Mouse (Mus musculus): ENCODE results near the gene Hsd11b1.

Hsd11b1 gene

DNA sequence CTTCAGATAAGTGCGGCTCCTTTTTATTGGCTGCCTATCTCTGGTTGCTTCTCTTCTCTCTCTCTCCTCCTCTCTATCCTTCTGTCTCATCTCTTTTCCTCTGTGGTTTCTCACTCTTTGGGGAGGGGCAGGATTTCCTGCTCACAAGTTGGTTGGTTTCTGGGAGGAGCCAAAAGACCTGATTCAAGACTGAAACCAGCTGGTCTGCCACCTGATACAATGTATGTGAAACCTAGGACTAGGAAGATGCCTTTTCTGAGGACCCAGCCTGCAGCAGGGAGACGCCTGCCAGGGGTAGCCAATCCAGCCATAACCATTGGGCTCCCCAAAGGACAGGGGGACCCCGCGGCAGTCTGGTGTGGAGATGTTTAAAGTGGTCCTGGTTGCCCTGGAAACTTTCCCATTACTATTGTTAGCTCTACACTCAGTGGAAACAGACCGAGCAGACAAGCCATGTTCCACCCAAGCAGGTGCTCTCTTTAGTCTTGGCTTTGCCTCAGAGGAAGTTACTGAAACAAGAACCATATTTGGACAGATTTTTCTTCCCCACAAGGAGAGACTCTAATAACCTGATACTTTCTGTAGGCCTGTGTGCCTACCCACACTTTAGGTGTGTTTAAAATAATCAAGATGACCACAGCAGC is at the start of gene Hsd11b1:
Gene Hsd11b1 (minus strand): TSS at position 121 of the 644 bp plus-strand sequence.
- DNase-seq = peak; percentile 68

DNA sequence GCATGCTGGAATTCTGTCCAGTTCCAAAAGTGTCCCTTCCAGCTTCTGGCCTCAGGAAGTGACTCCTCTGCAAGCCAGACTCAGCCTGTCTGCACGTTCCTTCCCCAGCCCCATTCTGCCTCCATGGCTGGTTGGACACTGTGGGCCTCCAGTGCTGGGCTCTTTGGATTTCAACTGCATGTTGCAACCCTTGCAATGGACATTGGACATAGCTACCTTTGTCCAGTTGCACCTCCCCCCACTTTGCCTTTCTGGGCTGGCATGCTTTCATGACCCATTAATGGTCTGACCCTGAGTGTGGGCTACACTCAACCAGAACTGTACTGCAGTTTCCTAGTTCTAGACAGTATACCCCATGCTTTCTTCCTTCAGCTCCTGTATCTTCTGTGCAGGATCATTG is 47.7 kb upstream of the Hsd11b1 start:
- DNase-seq = no peak

DNA sequence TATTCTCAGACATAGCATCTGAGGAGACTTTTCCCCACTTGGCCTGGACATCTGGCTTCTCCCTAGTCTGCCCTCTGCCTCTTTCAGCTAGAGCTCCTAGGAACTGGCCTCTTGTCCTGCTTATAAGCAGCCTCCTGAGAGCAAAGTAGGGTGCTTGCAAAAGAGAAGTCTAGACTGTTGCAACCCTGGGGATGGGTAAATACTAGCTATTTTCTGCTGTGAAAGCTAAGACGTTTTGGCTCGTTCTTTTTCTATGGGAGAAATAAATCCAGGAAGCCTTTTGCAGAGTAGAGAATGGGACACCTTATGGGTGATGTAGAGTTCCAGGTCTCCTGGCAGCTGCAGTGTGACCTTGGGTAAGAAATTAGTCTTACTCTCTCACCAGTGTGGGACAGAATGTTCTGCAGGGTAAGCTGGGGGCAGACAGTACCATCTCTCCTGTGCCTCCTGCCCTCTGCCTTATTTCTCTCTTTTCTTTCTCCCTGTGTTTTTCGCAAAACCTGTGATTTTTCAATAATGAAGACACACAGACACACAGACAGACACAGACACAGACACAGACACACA is 46.7 kb upstream of the Hsd11b1 start:
- DNase-seq = no peak

DNA sequence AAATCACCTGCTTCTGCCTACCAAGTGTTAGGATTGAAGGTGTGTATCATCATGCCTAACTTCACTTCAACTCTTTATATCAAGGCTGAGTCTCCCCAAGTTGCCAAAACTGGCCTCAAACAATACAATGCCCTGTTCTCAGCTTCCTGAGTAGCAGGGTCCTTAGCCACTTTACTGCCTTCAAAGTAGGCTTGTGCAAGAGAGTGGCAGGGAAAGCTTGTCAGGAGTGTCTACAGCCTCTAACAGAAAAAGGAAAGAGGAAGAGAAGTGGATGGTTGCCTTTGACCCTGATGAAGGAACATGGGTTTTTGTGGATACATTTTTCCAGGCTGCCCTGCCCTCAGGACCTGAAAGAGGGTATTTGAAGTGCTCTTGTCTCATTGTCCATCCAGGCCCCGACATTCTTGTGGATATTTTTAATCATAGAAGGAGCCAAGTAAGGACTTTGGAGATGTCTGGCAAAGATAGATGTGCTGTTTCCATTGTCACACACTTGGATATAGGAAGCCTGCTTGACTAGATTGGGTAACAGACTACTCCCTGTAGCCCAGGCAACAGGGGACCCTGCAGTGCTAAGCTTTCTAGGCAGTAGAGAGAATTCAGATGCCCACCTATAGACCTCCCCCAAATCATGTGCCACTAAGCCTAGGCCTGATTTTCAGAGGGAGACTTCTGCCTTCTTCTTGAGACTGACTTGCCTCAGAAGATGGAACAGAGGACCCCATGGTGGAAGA is 46.1 kb upstream of the Hsd11b1 start:
- no peak for DNase-seq

DNA sequence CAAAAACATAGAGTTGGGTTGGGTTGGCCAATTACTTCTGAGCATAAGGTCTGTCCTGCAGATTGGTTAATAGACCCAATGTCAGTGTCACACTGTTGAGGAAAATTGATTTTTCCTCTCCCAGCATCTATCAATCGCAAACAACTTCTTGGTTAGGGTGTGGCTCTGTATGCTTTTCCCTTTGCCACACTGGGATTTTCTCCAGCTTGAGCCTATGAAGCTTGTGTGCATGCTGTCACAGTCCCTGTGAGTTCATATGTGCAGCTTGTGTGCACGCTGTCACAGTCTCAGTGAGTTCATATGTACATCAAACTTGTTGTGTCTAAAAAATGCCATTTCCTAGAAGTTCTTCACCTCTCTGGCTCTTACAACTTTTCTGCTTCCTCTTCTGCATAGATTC is 43.0 kb upstream of the Hsd11b1 start:
- DNase-seq = no peak

DNA sequence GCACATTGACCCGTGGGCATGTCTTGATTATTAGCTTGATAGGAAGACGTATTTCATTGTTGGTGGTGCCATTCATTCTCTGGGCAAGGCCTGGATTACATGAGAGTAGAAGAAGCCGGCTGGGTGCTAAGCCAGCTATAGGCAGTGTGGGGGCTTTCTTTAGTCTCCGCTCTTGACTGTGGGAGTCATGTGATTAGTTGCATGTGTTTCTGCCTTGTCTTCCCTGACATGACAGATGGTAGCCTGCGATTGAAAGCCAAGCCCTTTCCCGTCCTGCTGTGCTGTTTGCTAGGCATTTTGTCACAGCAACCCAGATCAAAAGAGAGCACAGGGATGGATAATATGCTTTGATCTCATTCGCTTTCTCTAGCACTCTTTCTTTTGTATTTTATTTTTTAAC is 41.5 kb upstream of the Hsd11b1 start:
- no peak for DNase-seq

DNA sequence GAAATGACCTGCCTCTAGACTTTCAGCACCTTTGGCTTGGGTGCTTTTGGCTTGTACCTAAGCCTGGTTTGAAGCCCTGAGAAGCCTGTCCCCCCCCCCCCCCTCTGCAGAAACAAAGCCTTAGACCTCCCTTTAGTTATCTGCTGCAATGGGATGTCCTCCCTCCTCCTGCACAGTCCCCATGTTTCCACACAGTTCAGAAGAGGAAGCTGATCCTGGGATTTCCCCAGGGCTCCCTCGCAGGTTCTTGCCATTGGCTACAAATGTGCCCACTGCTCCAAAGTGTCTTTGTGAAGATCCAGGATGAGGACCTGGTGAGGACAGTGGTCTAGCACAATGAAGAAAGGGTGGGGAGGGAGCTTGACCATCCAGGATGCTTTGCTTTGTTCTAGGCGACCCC is 39.2 kb upstream of the Hsd11b1 start:
- DNase-seq = no peak

DNA sequence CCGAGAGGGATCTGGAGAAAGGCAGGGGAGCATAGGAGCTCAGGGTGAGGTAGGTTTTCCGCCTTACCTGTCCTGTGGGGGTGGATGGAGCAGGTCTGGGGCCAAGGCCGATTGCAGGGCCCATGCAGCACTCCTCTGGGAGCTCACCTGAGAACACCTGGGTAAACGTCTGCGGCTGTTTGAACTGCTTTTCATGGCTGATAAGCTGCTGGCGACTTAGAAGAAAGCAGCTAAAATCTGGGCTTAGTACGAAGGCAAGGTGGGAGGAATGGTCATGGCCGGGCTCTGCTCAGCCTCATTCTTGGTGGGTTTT is 38.2 kb upstream of the Hsd11b1 start:
- DNase-seq = no peak

DNA sequence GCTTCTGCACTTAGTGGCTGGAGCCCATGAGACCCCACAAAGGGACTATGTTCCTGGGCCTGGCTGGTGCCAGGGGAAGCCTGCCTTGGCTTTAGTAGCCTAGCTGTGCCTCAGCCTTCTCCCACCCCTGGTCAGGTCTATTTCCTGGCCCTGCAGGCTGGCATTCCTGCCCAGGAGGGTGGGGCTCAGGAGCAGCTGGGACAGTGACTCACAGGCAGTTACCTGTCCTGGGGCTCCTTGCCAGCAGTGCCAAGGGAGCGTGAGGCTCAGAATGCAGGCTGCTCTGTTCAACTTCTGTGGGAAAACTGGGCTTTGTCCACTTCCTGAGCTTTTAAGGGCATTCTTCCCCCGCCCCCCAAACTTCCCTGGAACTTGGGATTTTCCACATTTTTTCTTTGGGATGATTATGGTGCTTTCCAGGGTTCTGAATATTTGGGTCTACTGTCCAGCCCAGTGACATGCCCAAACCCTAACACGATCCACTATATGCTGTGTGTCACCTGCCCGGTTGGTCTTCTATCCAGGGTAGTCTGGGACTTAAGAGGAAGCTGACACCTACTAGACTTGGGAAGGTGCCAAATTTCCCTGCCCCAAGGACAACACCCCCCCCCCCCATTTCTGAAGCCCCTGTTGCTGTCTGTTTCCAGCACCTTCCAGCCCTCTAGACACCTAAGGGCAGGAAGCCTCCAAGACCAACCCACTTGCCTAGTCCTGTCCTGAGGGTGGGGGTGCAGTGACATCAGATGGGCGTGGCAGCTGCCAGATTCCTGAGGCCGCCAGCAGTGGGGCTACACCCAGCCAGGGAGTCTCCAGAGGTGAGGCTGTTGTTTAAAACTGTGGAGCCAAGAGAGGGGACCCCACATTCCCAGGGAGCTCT is 37.6 kb upstream of the Hsd11b1 start:
- no peak for DNase-seq

DNA sequence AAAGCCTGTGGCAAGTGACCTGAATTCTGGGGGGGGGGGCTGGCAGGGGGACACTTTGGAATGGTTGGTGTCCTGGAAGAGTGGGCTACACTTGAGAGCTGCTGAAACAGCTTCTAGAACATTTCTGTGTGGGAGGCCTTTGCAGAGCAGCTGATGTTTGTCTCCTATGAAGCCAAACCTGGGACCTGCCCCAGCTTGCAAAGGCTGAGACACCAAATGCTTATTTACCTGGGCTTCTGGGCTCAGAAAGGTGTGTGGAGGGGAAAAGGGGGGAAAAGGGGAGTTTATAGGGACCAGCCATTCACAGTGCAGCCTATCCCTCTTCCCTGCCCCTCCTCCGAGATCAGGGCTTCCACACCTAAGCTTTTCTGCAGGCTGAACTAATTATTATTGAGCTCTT is 36.1 kb upstream of the Hsd11b1 start:
- DNase-seq = no peak

DNA sequence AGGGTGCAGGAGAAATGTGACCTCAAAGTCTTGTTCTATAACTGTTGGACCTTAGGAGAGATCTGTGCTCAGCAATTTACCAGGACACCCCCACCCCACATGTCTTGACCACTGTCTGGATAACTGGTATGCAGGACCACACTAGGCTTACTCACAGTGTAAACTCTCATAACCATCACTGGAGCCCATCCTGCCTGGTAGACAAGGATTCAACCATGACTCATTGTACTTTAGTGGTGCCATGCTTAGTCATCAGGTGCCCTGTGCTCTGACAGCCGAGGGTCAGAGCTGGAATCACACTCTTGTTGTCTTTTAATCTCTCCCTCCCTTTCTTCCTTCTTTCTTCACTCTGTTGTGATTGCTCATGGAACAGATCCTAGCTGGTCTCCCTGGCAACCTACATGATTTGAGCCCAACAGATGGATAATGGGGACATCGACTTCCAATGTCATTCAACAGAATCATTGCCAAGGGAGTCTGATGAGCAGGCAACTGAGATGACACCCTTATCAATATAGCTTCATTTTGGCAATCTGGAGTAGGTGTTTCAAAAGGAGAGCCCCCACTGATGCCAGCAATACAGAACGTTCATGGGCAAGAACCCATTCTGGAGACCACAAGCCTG is 34.4 kb upstream of the Hsd11b1 start:
- no peak for DNase-seq

DNA sequence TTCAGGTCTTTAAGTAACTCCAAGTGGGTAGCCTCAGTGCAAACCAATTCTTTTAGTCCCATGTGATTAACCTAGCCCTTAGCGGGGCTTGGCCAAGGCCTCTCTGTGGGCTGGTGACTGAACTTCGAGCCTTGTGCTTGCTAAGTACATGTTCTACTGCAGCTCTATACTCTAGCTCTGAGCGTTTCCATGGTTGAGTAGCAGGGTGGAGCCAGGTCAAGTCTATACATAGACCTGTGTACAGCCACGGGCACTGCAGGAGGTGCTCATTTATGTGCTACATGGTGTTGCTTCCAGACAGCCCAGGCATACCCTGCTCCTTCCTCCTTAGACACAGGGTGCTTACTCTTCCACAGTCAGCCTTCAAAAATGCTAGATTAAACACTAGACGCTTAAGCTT is 32.0 kb upstream of the Hsd11b1 start:
- DNase-seq = no peak

DNA sequence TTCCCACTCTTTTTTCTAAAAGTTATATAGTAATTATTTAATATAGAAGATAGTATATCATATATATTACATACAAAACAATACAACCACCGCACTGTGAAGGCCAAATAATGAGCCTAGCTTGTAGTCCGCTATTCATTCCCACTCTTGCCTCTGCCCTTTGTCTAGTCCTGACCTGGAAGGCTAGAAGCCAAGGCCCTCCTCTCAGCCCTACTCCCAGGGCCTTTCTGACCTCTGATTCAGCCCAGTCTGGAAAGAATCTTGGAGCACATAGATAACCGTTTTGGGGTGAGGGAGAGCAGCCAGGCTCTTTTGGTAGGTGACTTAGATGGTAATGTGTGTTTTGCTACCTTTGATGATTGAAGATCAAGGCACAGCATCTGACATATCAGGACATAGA is 30.1 kb upstream of the Hsd11b1 start:
- DNase-seq = no peak

DNA sequence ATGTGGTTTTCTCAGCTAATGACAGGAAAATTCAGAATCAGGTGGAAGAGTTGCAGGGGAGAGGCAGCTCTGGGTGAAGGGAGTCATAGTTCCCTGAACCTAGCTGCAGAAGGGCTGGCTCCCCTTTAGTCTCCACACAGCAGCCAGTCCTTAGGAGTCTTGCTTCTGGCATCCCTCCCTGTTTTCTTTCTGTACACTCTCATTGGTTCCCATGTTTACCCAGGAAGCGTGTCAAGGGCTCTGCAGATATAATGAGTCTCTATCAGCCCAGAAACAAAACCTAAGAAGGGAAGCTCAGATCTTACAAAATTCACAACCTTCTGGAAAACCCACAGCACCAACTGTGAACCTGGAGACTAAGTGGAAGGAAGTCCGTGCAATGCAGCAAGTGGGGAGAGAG is 29.2 kb upstream of the Hsd11b1 start:
- DNase-seq = no peak

DNA sequence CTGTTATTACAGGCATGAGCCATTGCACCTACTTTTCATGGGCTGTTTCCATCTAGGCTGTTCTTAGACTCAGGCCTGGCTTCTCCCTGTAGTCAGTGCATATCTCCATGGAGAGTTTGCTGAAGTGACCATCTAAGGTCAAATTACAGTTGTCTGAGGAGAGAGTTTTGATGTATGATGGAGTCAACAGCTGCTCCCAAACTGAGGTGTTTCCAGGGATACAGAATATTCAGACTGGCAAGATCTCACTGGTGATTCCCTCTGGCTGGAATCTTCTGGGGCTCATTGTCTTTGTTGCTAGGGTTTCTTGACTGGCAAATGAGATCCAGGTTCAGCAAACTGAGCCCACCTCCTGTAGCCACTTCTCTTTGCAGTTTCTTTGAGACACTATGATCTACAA is 26.8 kb upstream of the Hsd11b1 start:
- DNase-seq = no peak

DNA sequence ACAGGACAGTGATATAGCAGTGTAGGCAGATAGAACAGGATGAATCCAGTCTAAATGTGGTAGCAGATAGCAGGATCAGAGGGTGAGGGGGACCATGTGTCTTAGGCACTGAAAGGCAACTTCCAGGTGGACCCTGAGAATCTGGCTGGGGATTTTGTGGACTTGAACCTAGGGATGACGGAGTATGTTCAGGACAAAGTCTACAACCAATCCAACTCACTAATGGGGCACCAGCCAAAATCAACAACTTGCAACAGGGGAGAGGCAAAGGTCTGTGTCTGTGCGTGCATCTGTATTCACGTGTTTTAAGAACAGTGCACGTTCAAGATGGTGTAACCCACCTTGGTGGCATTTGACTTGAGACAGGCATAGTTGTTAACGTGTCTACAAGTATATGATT is 26.0 kb upstream of the Hsd11b1 start:
- DNase-seq = no peak

DNA sequence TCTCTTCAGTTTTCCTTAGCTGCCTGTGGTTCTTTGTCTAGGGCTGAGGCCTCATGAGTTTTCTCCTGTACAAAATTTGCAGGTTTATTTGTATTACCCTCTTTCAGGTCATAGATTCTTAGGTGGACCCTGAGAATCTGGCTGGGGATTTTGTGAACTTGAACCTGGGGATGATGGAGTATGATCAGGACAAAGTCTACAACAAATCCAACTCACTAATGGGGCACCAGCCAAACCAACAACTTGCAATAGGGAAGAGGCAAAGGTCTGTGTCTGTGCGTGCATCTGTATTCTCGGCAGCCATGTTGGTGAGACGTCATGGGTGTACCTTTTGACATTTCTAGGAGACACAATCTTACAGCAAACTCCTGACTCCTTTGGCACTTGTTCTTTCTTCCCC is 25.2 kb upstream of the Hsd11b1 start:
- DNase-seq = no peak

DNA sequence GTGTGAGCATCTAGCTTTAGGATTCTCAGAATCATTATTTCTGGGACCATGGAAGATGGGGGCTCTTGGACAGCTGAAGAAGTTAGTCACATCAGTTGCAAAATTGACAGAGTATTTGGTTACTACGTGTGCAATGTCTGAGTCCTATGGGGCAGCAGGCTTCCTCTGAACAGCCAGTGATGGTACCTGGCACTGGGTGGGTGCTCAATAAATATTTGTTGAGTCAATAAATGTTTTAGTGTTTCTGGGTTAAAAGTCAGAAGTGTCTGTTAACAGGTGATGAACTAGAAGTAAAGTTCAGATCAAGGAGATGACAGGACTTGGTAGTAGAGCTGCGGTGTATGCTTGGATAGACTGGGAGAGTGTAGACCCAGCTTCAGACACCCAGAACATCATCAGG is 23.7 kb upstream of the Hsd11b1 start:
- no peak for DNase-seq

DNA sequence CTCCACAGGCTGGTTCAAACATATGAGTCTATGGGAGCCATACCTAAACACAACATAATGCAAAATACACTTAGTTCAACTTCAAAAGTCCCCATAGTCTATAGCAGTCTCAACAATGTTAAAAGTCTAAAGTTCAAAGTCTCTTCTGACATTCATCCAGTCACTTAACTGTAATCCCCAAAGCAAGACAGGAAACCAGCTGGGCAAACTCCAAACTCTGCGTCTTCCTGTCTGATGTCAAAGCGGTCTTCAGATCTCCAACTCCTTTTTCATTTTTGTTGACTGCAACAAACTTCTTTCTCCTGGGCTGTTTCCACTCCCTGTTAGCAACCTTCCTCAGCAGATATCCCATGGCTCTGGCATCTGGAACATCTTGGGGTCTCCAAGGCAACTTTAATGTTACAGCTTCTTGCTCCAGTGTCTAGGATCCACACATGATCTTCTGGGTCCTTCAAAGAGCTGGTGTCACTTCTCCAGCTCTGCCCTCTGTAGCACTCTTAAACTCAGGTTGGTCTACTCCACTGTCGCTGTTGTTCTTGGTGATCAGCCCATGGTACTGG is 22.0 kb upstream of the Hsd11b1 start:
- peak; percentile 49 for DNase-seq

DNA sequence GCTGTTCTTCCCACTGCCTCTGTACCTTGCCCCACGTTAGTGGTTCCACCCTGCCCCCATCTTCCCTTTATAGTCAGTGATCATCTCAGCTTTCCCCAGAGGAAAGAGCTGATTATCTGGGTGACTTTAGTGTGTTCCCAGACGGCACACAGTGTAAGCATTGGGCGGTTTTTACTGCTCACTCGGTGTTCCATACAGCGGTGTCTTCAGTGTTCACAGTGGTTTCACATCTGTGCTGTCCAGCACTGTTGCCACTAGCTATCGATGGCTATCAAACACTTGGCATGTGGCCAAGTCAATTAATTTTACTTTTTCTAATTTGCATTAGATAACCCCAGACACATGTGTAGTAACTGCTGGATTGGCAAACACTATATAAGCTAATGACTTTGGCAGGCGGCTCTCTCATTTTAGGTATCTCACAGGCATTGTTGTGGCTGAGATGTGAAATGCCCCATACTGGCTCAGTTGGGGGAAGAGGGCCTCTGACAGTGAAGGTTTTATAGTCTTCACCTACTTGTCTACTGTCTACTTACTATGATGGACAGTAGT is 20.4 kb upstream of the Hsd11b1 start:
- no peak for DNase-seq

DNA sequence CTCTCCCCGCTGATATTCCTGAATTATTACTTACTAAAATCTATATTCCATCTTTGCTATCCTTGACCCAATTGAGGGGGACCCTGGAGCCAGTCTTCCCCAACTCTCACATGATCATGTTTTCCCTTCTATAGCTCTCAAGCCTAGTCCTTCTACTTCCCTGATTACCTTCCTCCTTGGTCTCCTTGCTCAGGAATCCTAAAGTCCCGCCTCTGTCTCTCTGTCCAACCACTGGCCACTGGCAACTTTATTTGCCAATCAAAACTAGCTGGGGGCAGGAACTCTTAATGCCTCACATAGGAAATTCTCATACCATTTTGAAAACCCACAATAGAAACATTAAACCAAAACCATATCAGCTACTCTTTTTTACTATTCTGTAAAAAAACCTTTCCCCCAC is 17.5 kb upstream of the Hsd11b1 start:
- DNase-seq = no peak

DNA sequence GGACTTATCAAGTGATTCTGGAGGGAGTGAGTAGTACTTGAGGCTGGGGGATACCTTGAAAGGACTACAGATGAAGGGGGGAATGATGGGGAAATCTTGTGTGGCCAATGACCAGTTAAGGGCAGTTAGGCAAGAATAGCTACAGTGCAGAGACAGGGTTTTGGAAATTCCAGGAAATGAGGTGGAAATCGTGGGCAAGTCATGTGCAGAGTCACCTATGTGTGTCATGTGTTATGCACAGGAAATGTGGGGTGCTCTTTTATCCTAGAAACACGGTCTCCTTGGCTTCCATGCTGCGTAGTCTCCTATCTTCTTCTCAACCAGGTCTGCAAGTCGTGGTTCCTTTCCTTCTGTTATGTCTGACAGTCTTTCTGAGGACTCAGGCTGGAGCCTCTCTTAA is 15.6 kb upstream of the Hsd11b1 start:
- no peak for DNase-seq
